Comparison of ENCODE assay signal across 21 mouse cellular contexts in genomic region chr2:27634018-27634417, GRCm38 (mm10). TPM values are rescaled to one million over a fixed set of nuclear protein-coding genes. Genes with fewer than 3 reads are reported as not detected.
A peak's percentile ranks its signal among the peaks of the same experiment; 100 is the strongest.
DNase-seq lines count a peak whose midpoint lies in the region; ATAC-seq and TF ChIP-seq lines count a peak whose summit lies in the region.
"Had no signal": no experiment of that assay in that cellular context is flagged by ENCODE, and none has a peak within 500 bp of the region (broad histone marks: within the 10 kb centered on the region; RNA-seq: fewer than 3 reads in every experiment).

No protein-coding gene starts in this region.

- peaks cover 54% of the 10 kb centered on the region for H3K4me1 ChIP-seq in heart, embryonic 10.5 days
- H3K4me1 ChIP-seq in lung, embryonic 14.5 days (ENCODE audit: insufficient read depth): no peaks in the 10 kb centered on the region
- H3K4me1 ChIP-seq in intestine, embryonic 16.5 days (ENCODE audit: control insufficient read depth, insufficient read depth, low read length): peaks cover 6% of the 10 kb centered on the region
- H3K4me1 ChIP-seq in liver, postnatal 0 days (ENCODE audit: insufficient read depth): peaks cover 8% of the 10 kb centered on the region; the same call in 1 of the 2 replicates
- H3K4me1 ChIP-seq: forebrain, embryonic 13.5 days had no signal

- H3K36me3 ChIP-seq in heart, embryonic 10.5 days: no peaks in the 10 kb centered on the region
- no peaks in the 10 kb centered on the region for H3K36me3 ChIP-seq in lung, embryonic 14.5 days (ENCODE audit: insufficient read depth)
- no peaks in the 10 kb centered on the region for H3K36me3 ChIP-seq in intestine, embryonic 16.5 days (ENCODE audit: control insufficient read depth, insufficient read depth, low read length)
- no peaks in the 10 kb centered on the region for H3K36me3 ChIP-seq in liver, postnatal 0 days (replicated peaks; ENCODE audit: insufficient read depth, low read length)
- H3K36me3 ChIP-seq: heart, embryonic 12.5 days; hindbrain, embryonic 15.5 days; neural tube, embryonic 12.5 days had no signal

- H3K27ac ChIP-seq in heart, embryonic 10.5 days: 0 out of 2 replicates have a peak overlapping the region, but pooled peaks have one; percentile 1
- H3K27ac ChIP-seq in lung, embryonic 14.5 days (ENCODE audit: low read depth): peak overlapping the region; percentile 24; the same call in 1 of the 2 replicates
- no peak overlapping the region for H3K27ac ChIP-seq in intestine, embryonic 16.5 days (ENCODE audit: low read length)
- no peak overlapping the region for H3K27ac ChIP-seq in liver, postnatal 0 days (ENCODE audit: low read depth)
- H3K27ac ChIP-seq: forebrain, embryonic 13.5 days; hindbrain, embryonic 15.5 days; neural tube, embryonic 12.5 days had no signal

- WGBS in heart, embryonic 10.5 days: 19% methylated on average over 1 of the region's 1 CpGs
- 4% methylated on average over 1 of the region's 1 CpGs for WGBS in lung, embryonic 14.5 days
- 17% methylated on average over 1 of the region's 1 CpGs for WGBS in intestine, embryonic 16.5 days
- WGBS in liver, postnatal 0 days (ENCODE audit: insufficient replicate concordance): 45% methylated on average over 1 of the region's 1 CpGs

- H3K4me3 ChIP-seq in heart, embryonic 10.5 days: no peak overlapping the region
- no peak overlapping the region for H3K4me3 ChIP-seq in lung, embryonic 14.5 days (ENCODE audit: low read depth, low read length)
- no peak overlapping the region for H3K4me3 ChIP-seq in intestine, embryonic 16.5 days (ENCODE audit: low read length)
- no peak overlapping the region for H3K4me3 ChIP-seq in liver, postnatal 0 days (ENCODE audit: low read depth, low read length)
- H3K4me3 ChIP-seq: forebrain, embryonic 13.5 days; heart, embryonic 12.5 days; hindbrain, embryonic 15.5 days; neural tube, embryonic 12.5 days had no signal

- no peak for DNase-seq in heart, embryonic 10.5 days (ENCODE audit: low spot score)
- DNase-seq in heart, adult 11 months: no peak
- DNase-seq in lung, embryonic 14.5 days: no peak
- no peak for DNase-seq in lung, adult 18-20 months
- DNase-seq in cerebellum, adult 18-20 months: no peak
- DNase-seq in liver, postnatal 0 days: no peak
- DNase-seq: adrenal gland, postnatal 14 days; cerebellum, postnatal 10 days; gastrocnemius, postnatal 36 days; heart, postnatal 14 days; kidney, adult 8-10 months; lung, adult 2 months; lung, postnatal 36 days; right cerebral cortex, adult 18-20 months had no signal

- TF ChIP-seq CTCF in lung, embryonic 14.5 days (IDR thresholded peaks at IDR 0.05; ENCODE audit: low read depth): no peak
- no peak for TF ChIP-seq CTCF in liver, postnatal 0 days (IDR thresholded peaks at IDR 0.05; ENCODE audit: low read depth)

- no peak overlapping the region for H3K4me2 ChIP-seq in lung, embryonic 14.5 days
- H3K4me2 ChIP-seq in intestine, embryonic 16.5 days (ENCODE audit: low read depth, low read length): no peak overlapping the region
- H3K4me2 ChIP-seq in liver, postnatal 0 days (ENCODE audit: low read depth, low read length): no peak overlapping the region
- H3K4me2 ChIP-seq: forebrain, embryonic 13.5 days; heart, embryonic 12.5 days; hindbrain, embryonic 15.5 days; neural tube, embryonic 12.5 days had no signal

- no peak for ATAC-seq in lung, embryonic 14.5 days (ENCODE audit: insufficient read depth)
- 0 out of 2 replicates have a peak, but pooled peaks have one; percentile 16 for ATAC-seq in intestine, embryonic 16.5 days
- ATAC-seq in liver, postnatal 0 days: no peak
- ATAC-seq: CD4-positive, CD25-positive, alpha-beta regulatory T cell, adult 4 months; forebrain, embryonic 13.5 days; Patski had no signal

- peaks cover 27% of the 10 kb centered on the region for H3K27me3 ChIP-seq in heart, embryonic 10.5 days (ENCODE audit: insufficient read depth, poor library complexity, severe bottlenecking)
- no peaks in the 10 kb centered on the region for H3K27me3 ChIP-seq in lung, embryonic 14.5 days (ENCODE audit: insufficient read depth, low read length)
- no peaks in the 10 kb centered on the region for H3K27me3 ChIP-seq in intestine, embryonic 16.5 days (replicated peaks; ENCODE audit: control insufficient read depth, insufficient read depth, low read length)
- H3K27me3 ChIP-seq in liver, postnatal 0 days (ENCODE audit: insufficient read depth, low read length): no peaks in the 10 kb centered on the region
- H3K27me3 ChIP-seq: heart, embryonic 12.5 days; hindbrain, embryonic 15.5 days; Patski had no signal

- H3K9me3 ChIP-seq in heart, embryonic 10.5 days: no peaks in the 10 kb centered on the region
- no peaks in the 10 kb centered on the region for H3K9me3 ChIP-seq in lung, embryonic 14.5 days (ENCODE audit: low read depth, low read length)
- no peaks in the 10 kb centered on the region for H3K9me3 ChIP-seq in intestine, embryonic 16.5 days (ENCODE audit: control insufficient read depth, low read length)
- H3K9me3 ChIP-seq in liver, postnatal 0 days (ENCODE audit: low read length): no peaks in the 10 kb centered on the region
- H3K9me3 ChIP-seq: forebrain, embryonic 13.5 days; heart, embryonic 12.5 days; hindbrain, embryonic 15.5 days; neural tube, embryonic 12.5 days had no signal

- no peak overlapping the region for H3K9ac ChIP-seq in lung, embryonic 14.5 days
- no peak overlapping the region for H3K9ac ChIP-seq in intestine, embryonic 16.5 days (ENCODE audit: low read depth, low read length)
- H3K9ac ChIP-seq in liver, postnatal 0 days (replicated peaks): no peak overlapping the region
- H3K9ac ChIP-seq: forebrain, embryonic 13.5 days; heart, embryonic 12.5 days; hindbrain, embryonic 15.5 days; neural tube, embryonic 12.5 days had no signal

- no peak for TF ChIP-seq EP300 in liver, postnatal 0 days (IDR thresholded peaks at IDR 0.05; ENCODE audit: low read depth)

RNA-seq across cellular contexts. Expression of gene Rxra, which starts 42.2 kb away (rescaled TPM):
- 6.4 and 8.0 TPM in 2 replicates for polyA plus RNA-seq in heart, embryonic 10.5 days (2016; fragmentation: Nextera tagmentation; extraction: Ambion mirVana)
- 9.1 and 10.3 TPM in 2 replicates for polyA plus RNA-seq in lung, embryonic 14.5 days (2014; fragmentation: Nextera tagmentation; extraction: Ambion mirVana)
- polyA plus RNA-seq in intestine, embryonic 16.5 days (2015; fragmentation: Nextera tagmentation; extraction: Ambion mirVana): 9.9 and 11.4 TPM in 2 replicates
- 13.3 and 13.9 TPM in 2 replicates for polyA plus RNA-seq in liver, postnatal 0 days (2015; fragmentation: Nextera tagmentation; extraction: Ambion mirVana)

Comparison
In these comparisons a context has a peak if more than half of its experiments do, and no peak if none do; other contexts are left out.
1. H3K27ac ChIP-seq: peak in heart, embryonic 10.5 days (single experiment) and lung, embryonic 14.5 days (single experiment); none in intestine, embryonic 16.5 days (single experiment) and liver, postnatal 0 days (single experiment).